Mouse (Mus musculus) midbrain, embryonic 11.5 days (tissue): ENCODE data around the gene Dnajb2. TPM values are rescaled to one million over a fixed set of nuclear protein-coding genes. Genes with fewer than 3 reads are reported as not detected.

Experiments used
- ATAC-seq: fragments of 200-750 bp; cut with Nextera tagmentation; 2 replicates; pipeline ENCODE4 v1.8.0; 2017; ENCODE audit warnings: moderate TSS enrichment, moderate library complexity; ENCODE audit not compliant: low FRiP score
- DNase-seq: peaks from one replicate; pipeline ENCODE4 v3.0.0; 2015; ENCODE audit warnings: low spot score; ENCODE audit errors: missing footprints
- H3K27ac ChIP-seq: fragments of 300-500 bp; sonication (generic); 2 replicates; pipeline ENCODE4 v1.5.1; 2014; ENCODE audit warnings: low read depth, low read length
- H3K27me3 ChIP-seq: fragments of 300-500 bp; sonication (generic); 2 replicates; pipeline ENCODE4 v1.6.1; 2014; ENCODE audit warnings: mild to moderate bottlenecking, low read length, moderate library complexity, mixed read lengths; ENCODE audit not compliant: control insufficient read depth, insufficient read depth
- H3K36me3 ChIP-seq: fragments of 300-500 bp; sonication (generic); 2 replicates; pipeline ENCODE4 v1.6.1; 2014; ENCODE audit warnings: mild to moderate bottlenecking, low read length, moderate library complexity, mixed read lengths; ENCODE audit not compliant: control insufficient read depth, insufficient read depth
- H3K4me1 ChIP-seq: fragments of 300-500 bp; sonication (generic); 2 replicates; pipeline ENCODE4 v1.6.1; 2014; ENCODE audit warnings: low read length; ENCODE audit not compliant: control insufficient read depth, insufficient read depth
- H3K4me2 ChIP-seq: fragments of 300-500 bp; sonication (generic); 2 replicates; pipeline ENCODE4 v1.6.1; 2014; ENCODE audit warnings: mild to moderate bottlenecking, moderate library complexity
- H3K4me3 ChIP-seq: fragments of 300-500 bp; sonication (generic); 2 replicates; pipeline ENCODE4 v1.5.1; 2014; ENCODE audit warnings: low read depth, low read length
- H3K9ac ChIP-seq: fragments of 300-500 bp; sonication (generic); 2 replicates; pipeline ENCODE4 v1.6.1; 2014; ENCODE audit warnings: low read length
- H3K9me3 ChIP-seq: fragments of 300-500 bp; sonication (generic); 2 replicates; pipeline ENCODE4 v1.6.1; 2016; ENCODE audit warnings: low read length; ENCODE audit not compliant: control insufficient read depth
- WGBS: fragments of 180-500 bp; shearing (Covaris S2); extraction: QIAGEN DNeasy Blood & Tissue Kit; methylation state at CpG from one replicate; pipeline ENCODE4 v1.1.7; 2014; 5-methylcytosine and 5-hydroxymethylcytosine counted together
- microRNA-seq: library from miRNA; unstranded; fragments of <30 nt; microRNA quantifications from one replicate; pipeline ENCODE4, GENCODE M21; 2017
- polyA plus RNA-seq: library from polyadenylated mRNA; unstranded; fragments of >200 nt; fragmentation: Nextera tagmentation; extraction: Ambion mirVana; gene quantifications from 2 replicates; pipeline ENCODE4 v1.2.1, GENCODE M21; 2014

The Dnajb2 gene
- polyA plus RNA-seq, 1 experiment from 2014 or later = 15.9 TPM

DNA sequence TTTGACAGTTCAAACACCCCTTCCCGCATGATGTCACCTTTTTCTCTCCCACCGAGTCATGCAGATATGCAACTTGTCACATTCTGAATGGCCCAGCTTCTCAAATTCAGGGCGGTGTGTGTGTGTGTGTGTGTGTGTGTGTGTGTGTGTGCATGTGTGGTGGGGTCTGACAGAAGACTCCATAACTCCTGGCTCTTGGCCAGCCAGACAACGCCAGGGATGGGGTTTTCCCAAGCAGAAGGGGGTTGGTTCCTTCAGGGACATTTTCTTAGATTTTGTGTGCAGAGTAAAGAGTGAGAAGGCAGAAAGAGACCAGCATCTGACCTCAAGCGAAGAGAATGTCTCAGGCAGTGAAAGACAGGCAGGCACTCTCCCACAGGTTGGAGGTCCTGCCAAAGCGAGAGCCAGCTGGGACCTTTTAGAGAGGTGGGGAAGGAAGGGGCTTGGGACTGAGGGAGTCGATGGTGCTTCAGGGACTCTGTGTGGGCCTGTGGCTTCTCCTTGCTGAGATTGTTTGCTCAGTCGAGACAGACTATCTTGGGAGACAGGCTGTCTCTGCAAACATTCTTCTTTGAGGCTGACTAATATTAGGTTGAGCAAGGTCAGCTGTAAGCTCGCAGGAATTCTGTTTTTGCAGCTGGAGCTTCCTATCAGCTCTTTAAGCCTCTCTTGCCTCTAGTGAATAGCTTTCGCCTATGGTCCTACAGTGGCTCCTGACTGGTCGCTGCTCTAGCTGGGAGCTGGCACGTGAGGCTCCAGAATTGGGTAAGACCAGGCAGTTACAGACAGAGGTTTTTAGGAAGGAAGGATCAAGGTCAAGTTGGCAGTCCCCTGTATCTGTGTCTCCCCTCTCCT, 56.5 kb downstream of the Dnajb2 start:
- Histone ChIP-seq H3K36me3 (no peaks in the 10 kb centered on the region), H3K9me3 (no peaks in the 10 kb centered on the region), H3K27ac (no peak overlapping the region), H3K27me3 (no peaks in the 10 kb centered on the region), H3K4me1 (peaks cover 14% of the 10 kb centered on the region), H3K4me2 (no peak overlapping the region), H3K4me3 (no peak overlapping the region), H3K9ac (no peak overlapping the region)
- 67% methylated on average over 12 of the region's 12 CpGs for WGBS
- DNase-seq = no peak
- ATAC-seq = no peak

GRCm38 (mm10) chr1:75293331-75293701, 57.1 kb downstream of the Dnajb2 start:
- Histone ChIP-seq H3K27ac (no peak overlapping the region), H3K4me1 (peaks cover 14% of the 10 kb centered on the region), H3K9me3 (no peaks in the 10 kb centered on the region), H3K4me2 (no peak overlapping the region), H3K27me3 (no peaks in the 10 kb centered on the region), H3K36me3 (no peaks in the 10 kb centered on the region), H3K9ac (no peak overlapping the region), H3K4me3 (no peak overlapping the region)
- WGBS = 83% methylated on average over 5 of the region's 5 CpGs
- DNase-seq (no peak), ATAC-seq (no peak)

DNA sequence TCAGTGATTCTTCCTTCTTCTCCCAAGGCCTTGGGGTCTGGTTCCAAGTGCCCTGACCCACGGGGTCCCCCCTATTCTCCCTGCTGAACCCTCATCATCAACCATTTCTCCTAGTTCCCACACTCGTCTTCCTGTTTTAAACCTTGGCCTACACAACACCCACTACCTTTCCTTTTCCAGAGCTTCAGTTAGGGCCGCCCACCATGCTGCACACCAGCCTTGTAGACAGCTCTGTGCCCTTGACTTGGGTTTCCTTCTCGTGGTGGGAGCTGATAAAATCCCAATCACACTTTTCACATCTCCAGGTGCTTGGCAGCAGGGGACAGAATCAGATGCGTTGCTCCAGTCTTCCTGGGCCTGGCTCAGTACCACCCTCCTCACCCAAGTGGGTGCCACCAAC, 58.1 kb downstream of the Dnajb2 start:
- no peaks in the 10 kb centered on the region for H3K9me3 ChIP-seq
- H3K36me3 ChIP-seq = no peaks in the 10 kb centered on the region
- WGBS = 81% methylated on average over 5 of the region's 5 CpGs
- no peak overlapping the region for H3K9ac ChIP-seq
- no peak overlapping the region for H3K4me2 ChIP-seq
- H3K4me1 ChIP-seq = peaks cover 7% of the 10 kb centered on the region
- DNase-seq = no peak
- no peak for ATAC-seq
- no peak overlapping the region for H3K27ac ChIP-seq
- H3K27me3 ChIP-seq = no peaks in the 10 kb centered on the region
- H3K4me3 ChIP-seq = no peak overlapping the region

Small RNA genes within 50 kb of the gene (microRNA-seq; reads per million reads assigned to microRNA genes)
- gene Gm27943 = not detected

Other genes with a start within 250 kb of the Dnajb2 start
- gene Nhej1, start 111.2 kb upstream of the Dnajb2 start, polyA plus RNA-seq = 12.9 and 13.0 TPM in 2 replicates
- not detected in 2 replicates for gene Slc23a3, start 102.5 kb upstream of the Dnajb2 start, polyA plus RNA-seq
- gene Cnppd1, start 93.7 kb upstream of the Dnajb2 start, polyA plus RNA-seq = 45.5 and 49.8 TPM in 2 replicates
- 55.1 and 58.3 TPM in 2 replicates for gene Retreg2, start 93.6 kb upstream of the Dnajb2 start, polyA plus RNA-seq
- 30.1 and 33.6 TPM in 2 replicates for gene Zfand2b, start 67.8 kb upstream of the Dnajb2 start, polyA plus RNA-seq
- 25.3 and 29.2 TPM in 2 replicates for gene Abcb6, start 56.0 kb upstream of the Dnajb2 start, polyA plus RNA-seq
- 14.3 and 14.4 TPM in 2 replicates for gene Ankzf1, start 44.3 kb upstream of the Dnajb2 start, polyA plus RNA-seq
- 17.3 and 18.8 TPM in 2 replicates for gene Atg9a, start 44.2 kb upstream of the Dnajb2 start, polyA plus RNA-seq
- 18.3 and 19.4 TPM in 2 replicates for gene Glb1l, start 25.6 kb upstream of the Dnajb2 start, polyA plus RNA-seq
- 110 and 116 TPM in 2 replicates for gene Stk16, start 25.6 kb upstream of the Dnajb2 start, polyA plus RNA-seq
- 7.9 and 9.6 TPM in 2 replicates for gene Tuba4a, start 16.5 kb upstream of the Dnajb2 start, polyA plus RNA-seq
- not detected in 2 replicates for gene A630095N17Rik, start 4.3 kb upstream of the Dnajb2 start, polyA plus RNA-seq
- gene Ptprn, start 28.1 kb downstream of the Dnajb2 start, polyA plus RNA-seq = 4.2 and 4.4 TPM in 2 replicates
- 28.5 and 34.8 TPM in 2 replicates for gene Resp18, start 42.0 kb downstream of the Dnajb2 start, polyA plus RNA-seq
- 149 TPM in 2 replicates for gene Dnpep, start 81.6 kb downstream of the Dnajb2 start, polyA plus RNA-seq
- gene Des, start 123.9 kb downstream of the Dnajb2 start, polyA plus RNA-seq = 0.52 and 0.68 TPM in 2 replicates
- gene Speg, start 138.9 kb downstream of the Dnajb2 start, polyA plus RNA-seq = 13.4 and 15.2 TPM in 2 replicates
- 56.1 and 56.4 TPM in 2 replicates for gene Gmppa, start 199.5 kb downstream of the Dnajb2 start, polyA plus RNA-seq
- gene Asic4, start 214.0 kb downstream of the Dnajb2 start, polyA plus RNA-seq = 4.6 and 5.9 TPM in 2 replicates
- 15.2 and 20.8 TPM in 2 replicates for gene Chpf, start 242.9 kb downstream of the Dnajb2 start, polyA plus RNA-seq
- 11.6 and 13.0 TPM in 2 replicates for gene Tmem198, start 243.1 kb downstream of the Dnajb2 start, polyA plus RNA-seq